Mouse (Mus musculus): ENCODE measurements around the gene Tprn. TPM values are rescaled to one million over a fixed set of nuclear protein-coding genes. Genes with fewer than 3 reads are reported as not detected.

Tprn gene
- polyA plus RNA-seq, 1 experiment: 22.0 TPM

DNA sequence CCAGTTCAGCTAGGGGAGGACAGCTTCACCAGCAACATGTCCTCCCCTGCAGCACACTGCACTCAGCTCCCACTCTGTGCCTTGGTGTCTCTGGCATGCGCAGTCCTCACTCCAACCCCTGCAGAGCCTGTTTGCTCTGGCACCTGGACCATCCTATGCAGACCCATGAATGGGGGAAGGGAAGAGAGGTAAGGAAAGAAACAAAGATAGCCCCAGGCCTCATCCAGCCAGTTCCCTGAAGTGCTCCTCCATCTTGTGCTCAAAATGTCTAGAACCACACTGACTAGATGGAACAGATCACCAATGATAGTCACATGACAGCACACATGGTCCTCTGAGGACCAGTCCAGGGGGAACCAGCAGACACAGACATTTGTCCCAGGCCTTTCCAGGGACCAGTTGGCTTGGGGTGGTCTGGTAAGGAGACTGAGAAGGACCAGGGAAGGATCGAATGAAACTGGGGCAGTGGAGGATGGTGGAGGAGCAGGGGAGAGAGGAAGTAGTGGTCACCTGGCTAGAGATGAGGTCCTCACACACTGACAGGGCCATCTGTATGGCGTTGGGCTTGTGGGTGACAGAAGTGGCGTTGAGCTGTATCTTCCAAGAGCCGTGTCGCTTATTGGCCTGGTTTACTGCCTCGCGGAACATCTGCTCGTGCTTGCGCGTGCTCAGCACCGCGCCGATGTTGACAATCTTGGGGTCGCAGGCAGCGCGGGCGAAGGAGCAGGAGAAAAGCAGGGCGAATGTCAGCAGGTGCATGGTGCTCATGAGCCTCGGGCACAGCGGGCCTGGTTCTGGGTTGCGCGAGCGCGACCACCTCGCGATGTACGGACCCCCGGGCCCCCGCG is 55.9 kb downstream of the Tprn start:
- no peak for TF ChIP-seq CTCF (IDR thresholded peaks at IDR 0.05; ENCODE audit: extremely low read depth, insufficient read depth, low read length)
- TF ChIP-seq POLR2A (IDR thresholded peaks at IDR 0.05; ENCODE audit: extremely low read depth, insufficient read depth, low read length): peak; percentile 40; the same call in 1 of the 2 replicates
- H3K4me1 ChIP-seq (ENCODE audit: control insufficient read depth, insufficient read depth, low read length): peaks cover 5% of the 10 kb centered on the region
- peak overlapping the region; percentile 85 for H3K4me3 ChIP-seq (ENCODE audit: insufficient read depth, low read length)
- H3K27ac ChIP-seq (ENCODE audit: insufficient read depth, low read length): peak overlapping the region; percentile 91

DNA sequence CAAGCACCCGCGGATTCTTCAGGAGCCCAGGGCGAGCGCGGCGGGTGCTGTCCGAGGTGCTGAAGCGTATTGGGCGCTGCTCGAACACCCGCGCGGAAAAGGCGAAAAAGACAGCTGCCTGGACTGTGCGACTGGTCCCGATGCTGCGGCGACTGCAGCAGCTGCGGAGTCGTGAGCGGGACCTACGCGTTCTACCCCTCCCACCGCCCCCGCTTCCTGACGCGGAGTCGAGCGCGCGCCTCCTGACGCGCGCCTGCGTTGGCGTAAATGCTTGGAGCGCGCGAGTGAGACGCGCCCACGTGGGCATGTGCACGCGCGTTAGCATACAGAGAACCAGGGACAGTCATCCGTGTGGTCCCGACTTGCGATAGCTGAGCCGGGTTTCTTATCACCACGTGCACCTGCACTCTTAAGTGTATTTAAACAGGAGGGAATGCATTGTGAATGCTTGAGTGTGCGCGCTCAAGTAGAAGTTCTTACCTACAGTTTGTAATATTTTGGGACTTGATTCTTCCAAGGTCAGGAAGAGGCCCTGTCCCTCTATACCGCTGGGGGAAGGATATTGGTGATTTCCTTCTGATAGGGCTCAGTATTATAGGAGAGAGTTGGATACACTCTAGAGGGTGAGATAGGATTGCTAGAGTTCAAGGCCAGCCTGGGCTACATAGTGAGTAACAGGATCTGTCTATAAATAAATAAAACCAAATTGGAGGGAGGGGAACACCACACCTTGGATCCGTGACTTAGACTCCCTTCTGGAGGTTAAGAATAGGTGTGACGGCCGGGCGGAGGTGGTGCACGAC is 56.8 kb downstream of the Tprn start, which contains the start of gene Grin1:
Gene Grin1, minus strand, starts transcription at position 217 of the 803 bp plus-strand sequence.
- TF ChIP-seq POLR2A (IDR thresholded peaks at IDR 0.05; ENCODE audit: extremely low read depth, insufficient read depth, low read length) (peak; percentile 97), CTCF (IDR thresholded peaks at IDR 0.05; ENCODE audit: extremely low read depth, insufficient read depth, low read length) (no peak)

More for the DNA sequence above, 56.8 kb downstream of the Tprn start, which contains the start of gene Grin1:
- Histone ChIP-seq H3K4me1 (ENCODE audit: control insufficient read depth, insufficient read depth, low read length) (peaks cover 3% of the 10 kb centered on the region), H3K27ac (ENCODE audit: insufficient read depth, low read length) (peak within 1 kb of the TSS; percentile 91), H3K4me3 (ENCODE audit: insufficient read depth, low read length) (peak within 1 kb of the TSS; percentile 85)

Other genes starting within 250 kb of the Tprn start
- 724 and 838 TPM in 2 replicates for gene Nsmf, start 208.3 kb upstream of the Tprn start, polyA plus RNA-seq (2012; rRNA removed)
- not detected in 2 replicates for gene Entpd8, start 182.3 kb upstream of the Tprn start, polyA plus RNA-seq (2012; rRNA removed)
- gene Noxa1, start 167.5 kb upstream of the Tprn start, polyA plus RNA-seq (2012; rRNA removed): not detected in 2 replicates
- 22.1 and 24.2 TPM in 2 replicates for gene Nrarp, start 81.9 kb upstream of the Tprn start, polyA plus RNA-seq (2012; rRNA removed)
- 2.5 TPM in 2 replicates for gene Tor4a, start 65.7 kb upstream of the Tprn start, polyA plus RNA-seq (2012; rRNA removed)
- 52.0 and 57.5 TPM in 2 replicates for gene Nelfb, start 51.1 kb upstream of the Tprn start, polyA plus RNA-seq (2012; rRNA removed)
- 0.11 TPM in 1 of 2 replicates, not detected in the other for gene Stpg3, start 48.0 kb upstream of the Tprn start, polyA plus RNA-seq (2012; rRNA removed)
- gene Fam166a, start 43.9 kb upstream of the Tprn start, polyA plus RNA-seq (2012; rRNA removed): 0.19 and 0.21 TPM in 2 replicates
- gene Tubb4b, start 37.9 kb upstream of the Tprn start, polyA plus RNA-seq (2012; rRNA removed): 527 and 537 TPM in 2 replicates
- 0.26 and 0.44 TPM in 2 replicates for gene Slc34a3, start 28.3 kb upstream of the Tprn start, polyA plus RNA-seq (2012; rRNA removed)
- not detected in 2 replicates for gene Rnf224, start 25.8 kb upstream of the Tprn start, polyA plus RNA-seq (2012; rRNA removed)
- gene Rnf208, start 20.4 kb upstream of the Tprn start, polyA plus RNA-seq (2012; rRNA removed): 314 and 325 TPM in 2 replicates
- 0.21 and 0.57 TPM in 2 replicates for gene Cysrt1, start 20.2 kb upstream of the Tprn start, polyA plus RNA-seq (2012; rRNA removed)
- 14.0 and 15.5 TPM in 2 replicates for gene AL732309.1, start 15.8 kb upstream of the Tprn start, polyA plus RNA-seq (2012; rRNA removed)
- 33.8 and 36.0 TPM in 2 replicates for gene Tmem203, start 7.2 kb upstream of the Tprn start, polyA plus RNA-seq (2012; rRNA removed)
- gene Ssna1, start 9.8 kb downstream of the Tprn start, polyA plus RNA-seq (2012; rRNA removed): 87.9 and 93.2 TPM in 2 replicates
- gene Anapc2, start 9.9 kb downstream of the Tprn start, polyA plus RNA-seq (2012; rRNA removed): 75.7 and 76.5 TPM in 2 replicates
- not detected in 2 replicates for gene Tmem210, start 25.5 kb downstream of the Tprn start, polyA plus RNA-seq (2012; rRNA removed)
- not detected in 2 replicates for gene Lrrc26, start 27.3 kb downstream of the Tprn start, polyA plus RNA-seq (2012; rRNA removed)
- 336 and 340 TPM in 2 replicates for gene Grin1, start 56.6 kb downstream of the Tprn start, polyA plus RNA-seq (2012; rRNA removed)
- gene Man1b1, start 69.7 kb downstream of the Tprn start, polyA plus RNA-seq (2012; rRNA removed): 27.0 and 28.4 TPM in 2 replicates
- gene Dpp7, start 93.7 kb downstream of the Tprn start, polyA plus RNA-seq (2012; rRNA removed): 59.8 and 69.1 TPM in 2 replicates
- 16.6 and 20.4 TPM in 2 replicates for gene Uap1l1, start 103.1 kb downstream of the Tprn start, polyA plus RNA-seq (2012; rRNA removed)
- 4.0 and 4.4 TPM in 2 replicates for gene Sapcd2, start 109.7 kb downstream of the Tprn start, polyA plus RNA-seq (2012; rRNA removed)
- 15.8 and 19.0 TPM in 2 replicates for gene Entpd2, start 133.3 kb downstream of the Tprn start, polyA plus RNA-seq (2012; rRNA removed)
- 435 and 468 TPM in 2 replicates for gene Npdc1, start 136.7 kb downstream of the Tprn start, polyA plus RNA-seq (2012; rRNA removed)
- gene Fut7, start 160.6 kb downstream of the Tprn start, polyA plus RNA-seq (2012; rRNA removed): 0.38 and 0.48 TPM in 2 replicates
- 105 and 109 TPM in 2 replicates for gene Abca2, start 166.1 kb downstream of the Tprn start, polyA plus RNA-seq (2012; rRNA removed)
- gene Clic3, start 194.2 kb downstream of the Tprn start, polyA plus RNA-seq (2012; rRNA removed): 0.72 and 0.79 TPM in 2 replicates
- gene Paxx, start 198.5 kb downstream of the Tprn start, polyA plus RNA-seq (2012; rRNA removed): 137 TPM in 2 replicates
- gene Ptgds, start 207.4 kb downstream of the Tprn start, polyA plus RNA-seq (2012; rRNA removed): 2,250 and 2,426 TPM in 2 replicates
- not detected in 2 replicates for gene Lcn12, start 231.3 kb downstream of the Tprn start, polyA plus RNA-seq (2012; rRNA removed)
- 44.3 and 46.1 TPM in 2 replicates for gene Fbxw5, start 238.1 kb downstream of the Tprn start, polyA plus RNA-seq (2012; rRNA removed)
- 2.3 and 3.3 TPM in 2 replicates for gene C8g, start 239.1 kb downstream of the Tprn start, polyA plus RNA-seq (2012; rRNA removed)